Mouse (Mus musculus) liver, postnatal 0 days (tissue): ENCODE measurements around the gene Myoz2.

Experiments
- CTCF ChIP-seq: sonication (generic); IDR thresholded peaks from 2 replicates; pipeline ENCODE4 v1.5.1; 2016; ENCODE audit warnings: antibody characterized with exemption, low read depth
- EP300 ChIP-seq: IDR thresholded peaks from 2 replicates; pipeline ENCODE4 v1.6.1; 2016; ENCODE audit warnings: antibody characterized with exemption, low read depth, mild to moderate bottlenecking

GRCm38 (mm10) chr3:123034752-123035151 lies at the start of gene Myoz2:
- no peak for TF ChIP-seq CTCF
- TF ChIP-seq EP300: no peak
